In genomic region chr16:32567282-32567681, GRCm38 (mm10) we compare ENCODE assay signal across 17 mouse cellular contexts.
"Had no signal": no experiment of that assay in that cellular context is flagged by ENCODE, and none has a peak within 500 bp of the region (broad histone marks: within the 10 kb centered on the region; RNA-seq: fewer than 3 reads in every experiment).

No protein-coding gene starts in this region.

- DNase-seq: kidney, adult 2 months; kidney, postnatal 25 days; layer of hippocampus, adult 9-11 months; lung, adult 18-20 months; lung, postnatal 10 days; lung, postnatal 36 days had no signal

- H3K9ac ChIP-seq: limb, embryonic 13.5 days; lung, embryonic 15.5 days; midbrain, embryonic 15.5 days; neural tube, embryonic 13.5 days; stomach, embryonic 15.5 days had no signal

- H3K27ac ChIP-seq: kidney, postnatal 0 days; layer of hippocampus, adult 2 months; limb, embryonic 10.5 days; limb, embryonic 13.5 days; lung, embryonic 15.5 days; midbrain, embryonic 15.5 days; neural tube, embryonic 13.5 days; stomach, embryonic 15.5 days had no signal

- ATAC-seq: intestine, postnatal 0 days; midbrain, embryonic 15.5 days had no signal

- H3K9me3 ChIP-seq: limb, embryonic 10.5 days; lung, embryonic 15.5 days; midbrain, embryonic 15.5 days; neural tube, embryonic 13.5 days; stomach, embryonic 15.5 days had no signal

- H3K4me3 ChIP-seq: layer of hippocampus, adult 2 months; limb, embryonic 10.5 days; limb, embryonic 13.5 days; lung, embryonic 15.5 days; midbrain, embryonic 15.5 days; myocyte; neural tube, embryonic 13.5 days; stomach, embryonic 15.5 days had no signal

- H3K27me3 ChIP-seq: limb, embryonic 13.5 days; lung, embryonic 15.5 days; midbrain, embryonic 15.5 days; neural tube, embryonic 13.5 days; stomach, embryonic 15.5 days had no signal

- H3K4me2 ChIP-seq: limb, embryonic 13.5 days; lung, embryonic 15.5 days; midbrain, embryonic 11.5 days; midbrain, embryonic 15.5 days; neural tube, embryonic 13.5 days; stomach, embryonic 15.5 days had no signal

- H3K36me3 ChIP-seq: limb, embryonic 10.5 days; limb, embryonic 13.5 days; lung, embryonic 15.5 days; midbrain, embryonic 15.5 days; neural tube, embryonic 13.5 days; stomach, embryonic 15.5 days had no signal

- H3K4me1 ChIP-seq: limb, embryonic 10.5 days; limb, embryonic 13.5 days; lung, embryonic 15.5 days; midbrain, embryonic 15.5 days; neural tube, embryonic 13.5 days; stomach, embryonic 15.5 days had no signal
